Mouse (Mus musculus) frontal cortex, postnatal 25 days (tissue): ENCODE data around the gene Ppp3ca.

ENCODE experiments used
- DNase-seq, 2 experiments: peaks; one replicate each; pipeline ENCODE4 v3.0.0; 2022; ENCODE audit warnings: low spot score in 2 of 2

Gene Ppp3ca

DNA sequence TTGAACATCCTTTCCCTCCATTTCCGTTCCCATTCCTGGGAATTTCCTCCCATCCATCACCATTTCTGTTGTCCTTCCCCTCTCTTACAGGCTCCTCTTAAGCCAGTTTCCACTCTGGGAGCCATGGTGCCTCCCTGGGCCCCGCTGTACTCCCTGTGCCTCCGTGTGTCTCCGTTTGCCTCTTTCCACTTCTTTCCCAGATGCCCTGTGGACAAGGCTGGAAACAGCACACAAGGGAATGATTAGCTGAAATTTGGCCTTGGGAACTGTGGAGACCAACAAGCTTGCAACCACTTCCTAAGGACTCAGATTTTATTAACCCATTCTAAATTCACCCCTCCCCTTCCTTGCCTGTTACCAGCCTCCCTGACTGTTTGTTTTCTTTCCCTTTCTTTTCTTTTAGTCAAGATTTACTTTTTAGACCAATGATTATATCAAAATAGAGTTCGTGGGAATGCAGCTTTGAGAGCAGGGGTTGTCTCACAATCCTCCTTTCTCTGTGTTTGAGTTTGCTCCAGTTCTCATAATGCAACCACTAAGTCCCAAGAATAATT is 93.9 kb downstream of the Ppp3ca start:
- DNase-seq = no peak

DNA sequence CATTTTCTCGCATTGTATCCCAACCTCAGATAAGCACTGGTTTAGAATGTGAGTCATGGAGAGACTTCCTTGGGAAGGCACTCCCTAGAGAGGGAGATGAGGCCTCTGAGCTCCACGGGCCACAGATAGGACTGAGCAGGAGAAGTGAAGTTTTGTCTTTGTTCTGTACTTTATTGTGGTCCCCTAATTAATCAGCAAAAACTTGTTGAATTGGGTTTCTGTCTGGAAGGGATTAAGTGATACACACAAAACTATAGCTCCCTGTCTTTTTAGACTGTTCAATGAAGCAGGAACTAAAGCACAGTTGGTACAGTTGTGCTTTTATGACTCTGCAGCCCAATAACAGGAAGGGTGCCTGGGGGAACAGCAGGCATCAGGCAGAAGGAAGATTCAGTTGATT is 95.6 kb downstream of the Ppp3ca start:
- no peak for DNase-seq

- no peak for DNase-seq
These were observed 99.0 kb downstream of the Ppp3ca start for GRCm38 (mm10) chr3:136768775-136769485.

DNA sequence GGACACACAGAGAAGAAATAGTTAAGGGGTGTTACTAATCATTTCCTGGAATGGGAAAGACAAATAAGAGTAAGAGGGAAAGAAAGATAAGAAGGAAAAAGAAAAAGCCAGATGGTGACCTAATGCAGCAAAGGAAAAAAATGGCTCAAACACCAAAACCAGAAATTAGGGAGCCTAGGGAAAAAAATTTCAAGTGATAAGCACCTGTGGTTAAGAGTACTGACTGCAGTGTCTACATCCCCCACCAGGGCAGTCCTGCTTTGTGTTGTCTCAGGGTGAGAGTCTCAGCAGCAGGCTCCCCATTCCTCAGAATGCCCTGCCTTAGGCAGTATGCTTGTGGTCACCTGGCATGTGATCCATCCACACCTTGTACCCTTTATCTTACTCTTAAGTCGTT is 99.6 kb downstream of the Ppp3ca start:
- DNase-seq = no peak

- no peak for DNase-seq
These were observed 101.8 kb downstream of the Ppp3ca start for GRCm38 (mm10) chr3:136771700-136772099.

- DNase-seq = no peak
These were observed 103.3 kb downstream of the Ppp3ca start for GRCm38 (mm10) chr3:136773217-136773616.

GRCm38 (mm10) chr3:136774196-136774595 is 104.3 kb downstream of the Ppp3ca start:
- no peak for DNase-seq

DNA sequence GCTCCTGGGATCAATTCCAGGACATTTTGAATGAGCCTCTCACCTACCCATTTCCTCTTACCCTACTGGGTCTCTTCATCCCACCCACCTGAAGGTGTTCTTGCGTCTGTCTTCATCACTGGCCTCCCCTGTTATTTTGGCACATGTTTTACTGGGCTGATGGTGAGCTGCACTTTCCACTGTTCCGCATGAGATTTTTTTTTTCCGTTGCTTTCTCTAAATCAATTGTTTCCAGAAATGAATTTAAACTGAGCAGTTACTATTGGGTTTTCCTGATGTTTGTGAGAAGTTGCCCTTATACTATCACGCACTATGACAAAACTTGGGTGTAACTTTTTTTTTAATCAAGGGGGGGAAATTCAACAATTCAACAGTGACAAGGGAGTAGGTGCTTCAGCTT is 106.6 kb downstream of the Ppp3ca start:
- no peak for DNase-seq

GRCm38 (mm10) chr3:136777380-136777779 is 107.5 kb downstream of the Ppp3ca start:
- DNase-seq = no peak

DNA sequence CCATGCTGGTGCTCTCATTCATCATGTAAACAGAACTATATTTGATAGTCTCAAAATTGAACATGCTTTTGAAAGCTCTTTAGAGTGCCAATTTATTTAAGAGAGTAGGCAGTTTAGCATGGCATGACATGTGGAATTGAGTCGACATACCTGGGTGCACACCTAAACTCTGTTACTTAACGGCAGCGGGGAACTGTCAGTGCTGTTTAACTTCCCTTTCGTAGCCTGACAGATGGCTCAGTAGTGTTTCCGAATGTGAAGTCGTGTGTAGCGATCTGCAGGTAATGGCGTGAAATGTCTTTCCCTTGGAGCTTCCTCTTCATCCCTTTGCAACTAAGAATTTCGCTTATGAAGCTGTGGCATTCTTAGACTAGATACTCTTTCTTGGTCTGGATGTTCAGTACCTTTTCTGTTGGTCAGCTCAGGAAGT is 107.9 kb downstream of the Ppp3ca start:
- no peak for DNase-seq

GRCm38 (mm10) chr3:136780321-136780720 is 110.4 kb downstream of the Ppp3ca start:
- DNase-seq = no peak

GRCm38 (mm10) chr3:136782058-136782457 is 112.1 kb downstream of the Ppp3ca start:
- no peak for DNase-seq

GRCm38 (mm10) chr3:136785686-136786085 is 115.8 kb downstream of the Ppp3ca start:
- DNase-seq = no peak

DNA sequence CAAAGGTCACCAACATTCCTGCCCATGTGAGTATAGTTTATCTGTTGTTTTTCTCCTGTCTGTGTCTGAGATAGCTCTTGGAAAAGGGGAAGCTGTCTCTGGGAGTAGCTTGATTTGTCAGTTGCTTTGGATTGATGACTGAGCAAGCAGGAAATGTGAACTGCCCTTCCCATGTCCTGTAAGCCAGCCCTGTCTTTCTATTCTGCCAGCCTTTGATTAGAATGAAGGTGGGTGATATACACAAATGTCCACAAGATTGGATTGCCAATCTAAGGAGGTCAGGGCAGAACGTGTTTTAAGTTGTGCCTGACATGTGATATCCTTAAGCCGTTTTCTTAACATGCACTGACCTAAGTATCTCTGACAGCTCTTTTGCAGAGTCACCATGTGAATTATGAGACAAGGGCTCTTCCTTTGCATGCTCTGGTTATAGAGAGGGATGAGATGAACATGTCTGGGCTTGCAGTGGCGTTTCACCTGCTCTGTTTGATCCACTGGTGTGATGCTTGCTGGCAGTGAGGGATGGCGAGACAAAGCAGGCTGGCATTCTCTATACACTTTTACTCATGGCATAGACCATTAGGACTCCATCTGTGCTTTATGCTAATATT is 120.4 kb downstream of the Ppp3ca start:
- no peak for DNase-seq

DNA sequence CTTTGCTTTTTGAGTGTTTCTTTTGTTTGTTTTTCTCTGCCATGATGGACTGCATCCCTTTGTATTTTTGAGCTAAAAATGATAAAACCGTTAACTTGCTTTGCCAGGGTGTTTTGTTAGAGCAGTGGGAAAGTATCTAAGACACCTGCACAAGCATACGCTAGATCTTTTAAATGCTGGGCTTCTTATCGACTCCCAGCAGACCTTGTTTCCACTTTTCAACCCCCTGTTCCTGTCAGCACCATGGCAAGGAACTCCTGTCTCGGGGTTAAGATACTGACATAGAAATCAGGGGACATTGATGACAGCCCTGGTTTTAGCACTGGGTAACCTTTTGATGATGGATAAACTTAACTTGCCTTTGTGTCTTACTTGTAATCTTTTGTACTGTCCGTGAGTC is 121.5 kb downstream of the Ppp3ca start:
- no peak for DNase-seq

GRCm38 (mm10) chr3:136791946-136792345 is 122.0 kb downstream of the Ppp3ca start:
- DNase-seq = no peak

GRCm38 (mm10) chr3:136793411-136793810 is 123.5 kb downstream of the Ppp3ca start:
- no peak for DNase-seq

- no peak for DNase-seq
These were observed 124.7 kb downstream of the Ppp3ca start for GRCm38 (mm10) chr3:136794426-136795217.

- DNase-seq = no peak
These were observed 129.0 kb downstream of the Ppp3ca start for GRCm38 (mm10) chr3:136798896-136799295.

DNA sequence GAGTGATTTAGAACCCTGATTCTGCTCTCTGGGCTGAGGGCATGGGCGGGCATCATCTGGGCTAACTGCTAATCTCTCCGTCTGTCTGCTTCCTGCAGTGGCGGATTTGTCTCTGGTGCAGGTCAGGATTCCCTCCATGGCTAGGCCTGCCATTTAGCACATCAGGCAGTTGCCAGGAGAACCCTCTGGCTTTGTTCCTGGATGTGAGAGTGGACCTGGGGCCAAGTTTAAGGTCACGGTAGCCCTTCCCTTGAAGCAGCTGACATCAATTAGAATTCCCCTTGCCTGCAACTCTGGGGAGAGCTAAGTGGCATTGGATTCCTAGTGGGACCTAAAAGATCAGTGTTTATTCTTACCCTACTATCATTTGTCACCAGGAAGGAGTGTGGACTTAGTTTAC is 132.7 kb downstream of the Ppp3ca start:
- DNase-seq = no peak

DNA sequence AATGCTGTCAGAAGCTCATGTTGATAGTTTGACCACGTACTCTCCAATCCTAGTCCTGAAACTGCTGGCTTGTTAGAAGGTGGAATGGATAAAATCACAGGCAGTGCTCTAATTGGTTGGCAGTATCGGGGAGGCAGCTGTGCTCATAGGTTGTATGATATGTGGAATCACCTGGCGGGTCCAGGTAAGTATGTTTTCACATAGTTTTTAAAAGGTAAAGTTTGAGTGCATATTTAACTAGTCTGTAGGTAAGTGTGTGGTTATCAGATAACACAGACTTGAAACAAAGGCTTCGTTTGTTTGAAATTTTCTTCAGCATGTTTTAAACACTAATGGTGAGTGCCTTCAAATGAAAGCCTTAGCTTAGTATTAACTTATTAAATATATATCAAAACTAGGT is 136.0 kb downstream of the Ppp3ca start:
- DNase-seq = no peak

DNA sequence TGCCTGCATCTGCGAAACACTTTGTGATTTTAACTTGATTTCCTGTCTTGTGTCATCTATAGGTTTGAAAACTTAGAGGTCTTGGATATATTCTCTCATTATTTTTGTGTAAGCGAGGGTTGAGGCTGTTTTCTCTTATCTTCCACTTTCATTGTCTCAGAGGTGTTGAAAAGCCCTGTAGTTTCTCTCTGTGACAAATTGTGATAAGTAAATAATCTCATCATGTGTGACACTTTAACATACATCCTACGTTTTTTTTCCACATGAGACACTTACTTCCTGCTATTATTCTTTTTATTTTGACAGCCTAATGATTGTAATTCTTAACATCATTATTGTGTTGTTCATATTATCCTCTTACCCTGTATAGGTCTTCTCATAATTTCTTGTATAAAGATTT is 140.3 kb downstream of the Ppp3ca start:
- no peak for DNase-seq

- no peak for DNase-seq
These were observed 142.2 kb downstream of the Ppp3ca start for GRCm38 (mm10) chr3:136812162-136812561.
